Mouse (Mus musculus) heart, adult 2 months (tissue): ENCODE results near the gene Spout1.
A peak's percentile ranks its signal among the peaks of the same experiment; 100 is the strongest.

Experiments used
- CTCF ChIP-seq: fragments of 200-600 bp; IDR thresholded peaks from 2 replicates; pipeline ENCODE4 v1.8.1; 2022; ENCODE audit warnings: antibody characterized with exemption, mild to moderate bottlenecking, moderate library complexity
- POLR2A ChIP-seq: fragments of 200-500 bp; IDR thresholded peaks from 2 replicates; pipeline ENCODE4 v1.6.1; 2011; ENCODE audit warnings: mild to moderate bottlenecking, low read depth, low read length, control low read depth; ENCODE audit not compliant: insufficient read depth

DNA sequence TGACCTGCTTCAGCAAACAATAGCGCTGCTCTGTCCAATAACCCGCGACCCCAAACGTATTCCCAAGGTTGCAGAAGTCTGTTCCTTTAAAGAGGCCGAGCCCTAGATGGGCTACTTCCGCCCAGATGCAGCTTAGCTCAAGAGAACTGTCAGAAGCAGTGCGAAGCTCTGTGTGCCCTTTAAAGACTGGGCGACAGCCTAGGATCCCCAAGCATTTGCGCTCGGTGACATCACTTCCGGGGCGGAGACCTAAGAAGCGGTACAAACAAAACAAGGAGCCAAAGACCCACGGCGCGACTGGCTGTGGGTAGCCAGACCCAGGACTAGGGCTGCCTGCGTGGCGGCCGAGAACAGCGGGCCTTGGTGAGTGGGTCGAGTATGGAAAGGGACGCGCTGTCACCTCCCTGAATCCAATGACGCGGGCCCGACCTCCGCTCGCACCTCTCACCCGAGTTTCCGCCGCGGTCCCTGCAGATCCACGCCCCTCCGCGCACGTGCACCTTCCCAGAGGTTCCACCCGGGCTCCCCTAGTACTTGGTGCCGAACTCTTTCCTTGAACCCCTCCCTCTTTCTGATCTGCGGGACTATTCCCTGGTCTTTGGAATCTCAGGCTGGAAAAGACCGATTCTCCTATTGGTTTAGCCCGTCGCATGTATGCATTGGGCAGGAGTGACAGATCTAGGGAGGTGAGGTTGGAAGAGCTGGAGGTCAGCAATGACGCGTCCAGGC lies 27.5 kb upstream of the Spout1 start, which contains the start of gene Kyat1:
- TF ChIP-seq CTCF: no peak
- TF ChIP-seq POLR2A: peak; percentile 91
